Mouse (Mus musculus) skeletal muscle tissue, adult 2 months (tissue): ENCODE data around the gene Olfr1051.
"Not testable (repeated sequence)": the region's sequence is repeated elsewhere in the genome, so short reads cannot be mapped to it uniquely, and the experiment has no call there.

ENCODE experiments used
- DNase-seq: peaks from one replicate; pipeline ENCODE4 v3.0.0-alpha.2; 2012; ENCODE audit warnings: low read depth, low spot score

Olfr1051 gene

DNA sequence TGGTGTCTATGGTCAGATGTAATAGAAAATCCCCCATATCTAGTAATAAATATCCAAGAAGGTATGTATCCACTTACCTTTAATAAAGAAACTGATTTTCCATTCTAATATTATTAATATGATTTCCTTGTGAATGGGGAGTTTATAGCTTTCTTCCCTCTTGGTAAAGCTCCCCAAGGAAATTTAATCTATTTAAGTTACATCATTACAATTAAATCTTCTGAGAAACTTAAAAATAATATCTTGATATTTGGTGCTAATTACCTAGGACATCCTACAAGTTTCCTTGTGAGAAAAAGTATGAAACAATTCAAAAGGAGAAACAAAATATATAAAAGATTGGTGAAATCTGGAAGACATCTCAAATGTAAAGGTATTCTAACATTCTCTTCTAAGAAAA is at the start of gene Olfr1051:
Gene Olfr1051 (minus strand): TSS at position 101 of the 400 bp plus-strand sequence.
- not testable (repeated sequence) for DNase-seq

GRCm38 (mm10) chr2:86315184-86315583 is 36.3 kb upstream of the Olfr1051 start, which contains the start of gene Olfr1053:
Olfr1053 (minus strand) TSS chr2:86315284.
- DNase-seq: no peak

DNA sequence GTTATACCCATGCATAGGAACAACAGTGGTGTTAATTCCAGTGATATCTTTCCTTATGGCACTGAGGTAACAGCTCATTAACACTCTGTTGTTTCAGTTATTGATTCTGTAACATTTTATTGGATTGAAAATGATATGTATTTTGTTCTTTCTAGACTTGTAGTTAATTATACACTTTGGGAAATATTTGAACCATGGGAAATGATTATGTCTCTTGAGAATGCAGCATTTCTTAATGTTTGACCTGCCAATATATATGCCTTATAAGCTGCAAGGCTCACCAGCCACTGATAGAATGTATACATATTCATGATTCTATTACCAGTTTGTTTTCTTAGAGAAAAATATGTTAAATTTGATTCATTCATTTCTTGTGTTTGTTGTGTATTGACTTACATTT is 13.3 kb upstream of the Olfr1051 start, which contains the start of gene Olfr1052:
Gene Olfr1052 (plus strand): TSS at position 301 of the 400 bp plus-strand sequence.
- no peak for DNase-seq

DNA sequence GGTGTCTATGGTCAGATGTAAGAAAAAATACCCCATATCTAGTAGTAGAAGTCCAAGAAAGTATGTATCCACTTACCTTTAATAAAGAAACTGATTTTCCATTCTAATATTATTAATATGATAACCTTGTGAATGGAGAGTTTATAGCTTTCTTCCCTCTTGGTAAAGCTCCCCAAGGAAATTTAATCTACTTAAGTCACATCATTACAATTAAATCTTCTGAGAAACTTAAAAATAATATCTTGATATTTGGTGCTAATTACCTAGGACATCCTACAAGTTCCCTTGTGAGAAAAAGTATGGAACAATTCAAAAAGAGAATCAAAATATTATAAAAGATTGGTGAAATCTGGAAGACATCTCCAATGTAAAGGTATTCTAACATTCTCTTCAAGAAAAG is 20.7 kb downstream of the Olfr1051 start, which contains the start of gene Olfr1049:
Gene Olfr1049 (minus strand): TSS at position 101 of the 400 bp plus-strand sequence.
- DNase-seq: not testable (repeated sequence)

DNA sequence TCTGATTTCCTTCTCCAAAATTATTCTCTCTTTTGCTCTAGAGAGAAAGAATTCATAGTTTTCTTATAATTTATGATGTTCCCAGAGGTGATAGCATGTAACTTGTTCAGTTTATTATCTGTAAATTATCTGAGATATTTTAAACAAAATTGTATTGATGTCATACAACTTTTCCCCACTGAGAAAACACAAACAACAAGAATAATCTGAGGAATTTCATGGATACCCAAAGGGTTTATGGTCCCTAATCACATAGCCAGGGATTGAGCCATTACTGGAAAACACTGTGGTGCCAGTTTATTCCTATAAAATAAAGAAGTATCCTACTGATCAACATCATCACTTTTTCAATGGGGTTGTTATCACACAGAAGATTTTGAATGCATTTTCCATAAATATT is 38.7 kb downstream of the Olfr1051 start, which contains the start of gene Olfr1048:
Gene Olfr1048 (minus strand): TSS at position 101 of the 400 bp plus-strand sequence.
- no peak for DNase-seq

GRCm38 (mm10) chr2:86231301-86231700 is 47.6 kb downstream of the Olfr1051 start, which contains the start of gene Olfr1047:
Olfr1047 (minus strand) TSS chr2:86231401.
- no peak for DNase-seq
